Mouse (Mus musculus) cerebellum, adult 2 months (tissue): Measurements from ENCODE around the gene Gm16434. TPM values are rescaled to one million over a fixed set of nuclear protein-coding genes. Genes with fewer than 3 reads are reported as not detected.
"Not testable (repeated sequence)": the region's sequence is repeated elsewhere in the genome, so short reads cannot be mapped to it uniquely, and the experiment has no call there.

Experiments used
- DNase-seq, 2 experiments: peaks; one replicate each; pipeline ENCODE4 v3.0.0; 2021
- H3K27ac ChIP-seq: fragments of 200-500 bp; 2 replicates; pipeline ENCODE4 v1.5.1; 2012; ENCODE audit warnings: low read length, control low read depth, inconsistent platforms; ENCODE audit not compliant: insufficient read depth
- H3K27me3 ChIP-seq: fragments of 200-500 bp; 2 replicates; pipeline ENCODE4 v1.6.1; 2012; ENCODE audit warnings: inconsistent platforms, mild to moderate bottlenecking, low read length, moderate library complexity; ENCODE audit not compliant: control insufficient read depth, insufficient read depth
- H3K4me1 ChIP-seq: fragments of 200-500 bp; 2 replicates; pipeline ENCODE4 v1.6.1; 2011; ENCODE audit warnings: low read length; ENCODE audit not compliant: control insufficient read depth, insufficient read depth
- H3K4me3 ChIP-seq: fragments of 200-500 bp; replicated peaks from 2 replicates; pipeline ENCODE3; 2011; ENCODE audit warnings: mild to moderate bottlenecking, low read depth, low read length, control low read depth; ENCODE audit not compliant: insufficient read depth
- CTCF ChIP-seq: fragments of 200-500 bp; IDR thresholded peaks from 2 replicates; pipeline ENCODE4 v1.5.1; 2011; ENCODE audit warnings: low read depth, mild to moderate bottlenecking, control low read depth, low read length, moderate library complexity, borderline replicate concordance; ENCODE audit not compliant: insufficient read depth
- WGBS: fragments of 180-500 bp; shearing (Covaris S2); methylation state at CpG from one replicate; pipeline ENCODE4 v1.1.7; 2018; 5-methylcytosine and 5-hydroxymethylcytosine counted together
- polyA plus RNA-seq: library from polyadenylated mRNA; depleted of rRNA; stranded (reverse); fragments of >200 nt; gene quantifications from 2 replicates; pipeline ENCODE4 v1.2.3, GENCODE M21; 2012; rRNA removed

The Gm16434 gene
- not detected in 2 replicates for polyA plus RNA-seq

GRCm38 (mm10) chr14:7194440-7194839 lies at the start of gene Gm16434:
Gene Gm16434, minus strand, starts transcription at chr14:7194540.
- H3K4me3 ChIP-seq, DNase-seq: not testable (repeated sequence)
- no CpG with 5 or more reads among the region's 2 CpGs for WGBS

GRCm38 (mm10) chr14:7243498-7243897 lies 49.2 kb upstream of the Gm16434 start:
- not testable (repeated sequence) for H3K4me3 ChIP-seq

More at GRCm38 (mm10) chr14:7194440-7194839, at the start of gene Gm16434:
- H3K4me1 ChIP-seq, H3K27ac ChIP-seq, H3K27me3 ChIP-seq: not testable (repeated sequence)

GRCm38 (mm10) chr14:7200070-7200469 lies 5.7 kb upstream of the Gm16434 start:
- 92% methylated on average over 3 of the region's 3 CpGs for WGBS
- not testable (repeated sequence) for H3K27me3 ChIP-seq, H3K4me3 ChIP-seq, H3K4me1 ChIP-seq, H3K27ac ChIP-seq
- peak in 1 of 2 experiments; percentile 0 for DNase-seq

More at GRCm38 (mm10) chr14:7243498-7243897, 49.2 kb upstream of the Gm16434 start:
- H3K27me3 ChIP-seq, H3K27ac ChIP-seq, H3K4me1 ChIP-seq: not testable (repeated sequence)
- DNase-seq, result peak; percentile 0 to 7
- 8% methylated on average over 8 of the region's 10 CpGs for WGBS
- 0 out of 2 replicates have a peak, but pooled peaks have one; percentile 22 for TF ChIP-seq CTCF

GRCm38 (mm10) chr14:7174483-7174971 lies 19.8 kb downstream of the Gm16434 start, which contains the start of gene Gm3512:
Gene Gm3512, minus strand, starts transcription at chr14:7174533.
- H3K27me3 ChIP-seq, H3K4me3 ChIP-seq, DNase-seq, H3K4me1 ChIP-seq, H3K27ac ChIP-seq: not testable (repeated sequence)
- WGBS, result no CpG with 5 or more reads among the region's 37 CpGs

Other genes with a start within 250 kb of the Gm16434 start
- not detected in 2 replicates for gene Gm6356, start 220.7 kb downstream of the Gm16434 start, polyA plus RNA-seq
- gene Gm10406, start 167.1 kb downstream of the Gm16434 start, polyA plus RNA-seq, result 0.67 and 0.88 TPM in 2 replicates
- not detected in 2 replicates for gene Gm3685, start 149.6 kb downstream of the Gm16434 start, polyA plus RNA-seq
- 1.4 and 2.4 TPM in 2 replicates for gene Gm3696, start 93.9 kb downstream of the Gm16434 start, polyA plus RNA-seq
- not detected in 2 replicates for gene Gm6676, start 69.1 kb downstream of the Gm16434 start, polyA plus RNA-seq
- 1.7 TPM in 2 replicates for gene Gm3512, start 20.0 kb downstream of the Gm16434 start, polyA plus RNA-seq
- gene Gm3727, start 70.2 kb upstream of the Gm16434 start, polyA plus RNA-seq, result not detected in 2 replicates
- 0.98 and 1.1 TPM in 2 replicates for gene Gm3739, start 120.5 kb upstream of the Gm16434 start, polyA plus RNA-seq
- not detected in 2 replicates for gene Gm5797, start 137.9 kb upstream of the Gm16434 start, polyA plus RNA-seq
- not detected in 2 replicates for gene Gm8374, start 170.6 kb upstream of the Gm16434 start, polyA plus RNA-seq